In genomic region chr1:82726482-82726881, GRCm38 (mm10) we compare ENCODE assay signal across 25 mouse cellular contexts. TPM values are rescaled to one million over a fixed set of nuclear protein-coding genes. Genes with fewer than 3 reads are reported as not detected.
DNase-seq lines count a peak whose midpoint lies in the region; ATAC-seq and TF ChIP-seq lines count a peak whose summit lies in the region.
"Had no signal": no experiment of that assay in that cellular context is flagged by ENCODE, and none has a peak within 500 bp of the region (broad histone marks: within the 10 kb centered on the region; RNA-seq: fewer than 3 reads in every experiment).

No protein-coding gene starts in this region.

- no peak for DNase-seq in forebrain, postnatal 0 days
- no peak for DNase-seq in lung, embryonic 14.5 days
- DNase-seq in lung, postnatal 10 days: no peak
- peak; percentile 56 for DNase-seq in c-Kit-positive CD71-positive TER-119-positive erythroid progenitor cells, embryonic 14.5 days (ENCODE audit: low spot score)
- DNase-seq in thymus, adult 2 months: no peak
- DNase-seq: adrenal gland, postnatal 14 days; cerebellum, adult 8-10 months; gastrocnemius, postnatal 14 days; heart, adult 2 months; kidney, adult 9 months; layer of hippocampus, postnatal 36 days; right cerebral cortex, postnatal 4 days had no signal

- no peak for ATAC-seq in forebrain, postnatal 0 days
- no peak for ATAC-seq in forebrain, embryonic 13.5 days
- ATAC-seq in lung, embryonic 14.5 days (ENCODE audit: insufficient read depth): no peak
- no peak for ATAC-seq in liver, embryonic 16.5 days (ENCODE audit: low read depth)
- no peak for ATAC-seq in cerebellum, adult (ENCODE audit: insufficient number of reproducible peaks, low FRiP score, low TSS enrichment)

- no peaks in the 10 kb centered on the region for H3K9me3 ChIP-seq in forebrain, postnatal 0 days (ENCODE audit: low read length)
- no peaks in the 10 kb centered on the region for H3K9me3 ChIP-seq in forebrain, embryonic 13.5 days (replicated peaks)
- no peaks in the 10 kb centered on the region for H3K9me3 ChIP-seq in lung, embryonic 14.5 days (ENCODE audit: low read depth, low read length)
- no peaks in the 10 kb centered on the region for H3K9me3 ChIP-seq in liver, embryonic 16.5 days (replicated peaks; ENCODE audit: control insufficient read depth, low read length)

- peaks cover 11% of the 10 kb centered on the region for H3K4me1 ChIP-seq in forebrain, postnatal 0 days (ENCODE audit: insufficient read depth)
- peaks cover 12% of the 10 kb centered on the region for H3K4me1 ChIP-seq in forebrain, embryonic 13.5 days
- H3K4me1 ChIP-seq in lung, embryonic 14.5 days (ENCODE audit: insufficient read depth): peaks cover 10% of the 10 kb centered on the region; the same call in 1 of the 2 replicates
- peaks cover 6% of the 10 kb centered on the region for H3K4me1 ChIP-seq in liver, embryonic 16.5 days (ENCODE audit: control insufficient read depth, low read depth, low read length)
- peaks cover 7% of the 10 kb centered on the region for H3K4me1 ChIP-seq in thymus, adult 2 months (replicated peaks; ENCODE audit: control insufficient read depth, insufficient read depth, low read length)

- no peak overlapping the region for H3K9ac ChIP-seq in forebrain, postnatal 0 days
- H3K9ac ChIP-seq in forebrain, embryonic 13.5 days: no peak overlapping the region
- no peak overlapping the region for H3K9ac ChIP-seq in lung, embryonic 14.5 days
- H3K9ac ChIP-seq in liver, embryonic 16.5 days (ENCODE audit: low read depth, low read length): peak overlapping the region; percentile 84

- H3K36me3 ChIP-seq in forebrain, postnatal 0 days (ENCODE audit: insufficient read depth): peaks cover 22% of the 10 kb centered on the region
- H3K36me3 ChIP-seq in forebrain, embryonic 13.5 days (ENCODE audit: poor library complexity, severe bottlenecking): peaks cover 30% of the 10 kb centered on the region
- peaks cover 36% of the 10 kb centered on the region for H3K36me3 ChIP-seq in lung, embryonic 14.5 days (ENCODE audit: insufficient read depth)
- H3K36me3 ChIP-seq in liver, embryonic 16.5 days (ENCODE audit: control insufficient read depth, insufficient read depth): peaks cover 34% of the 10 kb centered on the region
- H3K36me3 ChIP-seq in thymus, adult 2 months (ENCODE audit: control insufficient read depth, insufficient read depth, low read length): peaks cover 23% of the 10 kb centered on the region

- 91% methylated on average over 5 of the region's 5 CpGs for WGBS in forebrain, postnatal 0 days
- WGBS in forebrain, embryonic 13.5 days: 95% methylated on average over 5 of the region's 5 CpGs
- 91% methylated on average over 5 of the region's 5 CpGs for WGBS in lung, embryonic 14.5 days
- 34% methylated on average over 5 of the region's 5 CpGs for WGBS in liver, embryonic 16.5 days (ENCODE audit: insufficient replicate concordance)
- WGBS in thymus, adult 2 months: 96% methylated on average over 5 of the region's 5 CpGs

- H3K27ac ChIP-seq in forebrain, postnatal 0 days (ENCODE audit: low read depth, low read length): no peak overlapping the region
- H3K27ac ChIP-seq in forebrain, embryonic 13.5 days: no peak overlapping the region
- H3K27ac ChIP-seq in lung, embryonic 14.5 days (ENCODE audit: low read depth): no peak overlapping the region
- peak overlapping the region; percentile 88 for H3K27ac ChIP-seq in liver, embryonic 16.5 days (ENCODE audit: low read length)
- no peak overlapping the region for H3K27ac ChIP-seq in thymus, adult 2 months (ENCODE audit: control insufficient read depth, insufficient read depth, low read length)
- H3K27ac ChIP-seq: heart, adult 2 months had no signal

- no peak for TF ChIP-seq CTCF in forebrain, postnatal 0 days (IDR thresholded peaks at IDR 0.05; ENCODE audit: low read depth)
- no peak for TF ChIP-seq CTCF in lung, embryonic 14.5 days (IDR thresholded peaks at IDR 0.05; ENCODE audit: low read depth)
- TF ChIP-seq CTCF in thymus, adult 2 months (IDR thresholded peaks at IDR 0.05; ENCODE audit: borderline replicate concordance, control insufficient read depth, extremely low read depth, insufficient read depth, low read length, poor library complexity): no peak

- peak overlapping the region; percentile 65; the same call in 1 of the 2 replicates for H3K4me2 ChIP-seq in forebrain, postnatal 0 days (ENCODE audit: low read depth)
- no peak overlapping the region for H3K4me2 ChIP-seq in forebrain, embryonic 13.5 days
- peak overlapping the region; percentile 93; the same call in 1 of the 2 replicates for H3K4me2 ChIP-seq in lung, embryonic 14.5 days
- H3K4me2 ChIP-seq in liver, embryonic 16.5 days (ENCODE audit: low read depth, low read length): peak overlapping the region; percentile 81

- TF ChIP-seq POLR2A in thymus, adult 2 months (IDR thresholded peaks at IDR 0.05; ENCODE audit: control insufficient read depth, extremely low read depth, insufficient read depth, low read length, poor library complexity): no peak

- H3K27me3 ChIP-seq in forebrain, postnatal 0 days (ENCODE audit: insufficient read depth, low read length): peaks cover 15% of the 10 kb centered on the region
- H3K27me3 ChIP-seq in forebrain, embryonic 13.5 days: peaks cover 13% of the 10 kb centered on the region
- peaks cover 8% of the 10 kb centered on the region; the same call in 1 of the 2 replicates for H3K27me3 ChIP-seq in lung, embryonic 14.5 days (ENCODE audit: insufficient read depth, low read length)
- no peaks in the 10 kb centered on the region for H3K27me3 ChIP-seq in liver, embryonic 16.5 days (ENCODE audit: control insufficient read depth, insufficient read depth, low read depth, low read length)
- no peaks in the 10 kb centered on the region for H3K27me3 ChIP-seq in thymus, adult 2 months (ENCODE audit: control insufficient read depth, insufficient read depth, low read length)

- no peak overlapping the region for H3K4me3 ChIP-seq in forebrain, postnatal 0 days (ENCODE audit: low read depth, low read length)
- no peak overlapping the region for H3K4me3 ChIP-seq in forebrain, embryonic 13.5 days
- H3K4me3 ChIP-seq in lung, embryonic 14.5 days (ENCODE audit: low read depth, low read length): no peak overlapping the region; the same call in 1 of the 2 replicates
- peak overlapping the region; percentile 77 for H3K4me3 ChIP-seq in liver, embryonic 16.5 days (ENCODE audit: low read depth, low read length)
- no peak overlapping the region for H3K4me3 ChIP-seq in thymus, adult 2 months (ENCODE audit: control insufficient read depth, insufficient read depth, low read length)

RNA-seq across cellular contexts. Expression of gene Mff, which starts 1.8 kb away (rescaled TPM):
- 649 and 724 TPM in 2 replicates for total RNA-seq in forebrain, postnatal 0 days (2014; rRNA removed)
- 456 and 481 TPM in 2 replicates for polyA plus RNA-seq in forebrain, postnatal 0 days (2015; fragmentation: Nextera tagmentation; extraction: Ambion mirVana)
- polyA plus RNA-seq in forebrain, embryonic 13.5 days (2015; fragmentation: Nextera tagmentation; extraction: Ambion mirVana): 336 and 349 TPM in 2 replicates
- 214 and 224 TPM in 2 replicates for polyA plus RNA-seq in lung, embryonic 14.5 days (2014; fragmentation: Nextera tagmentation; extraction: Ambion mirVana)
- 156 and 164 TPM in 2 replicates for polyA plus RNA-seq in liver, embryonic 16.5 days (2015; fragmentation: Nextera tagmentation; extraction: Ambion mirVana)
- polyA plus RNA-seq in thymus, adult 2 months (2012; rRNA removed): 51.4 and 56.5 TPM in 2 replicates

RNA-seq across cellular contexts. Expression of gene Tm4sf20, which starts 41.8 kb away (rescaled TPM):
- total RNA-seq in forebrain, postnatal 0 days (2014; rRNA removed): not detected in 2 replicates
- not detected in 2 replicates for polyA plus RNA-seq in forebrain, postnatal 0 days (2015; fragmentation: Nextera tagmentation; extraction: Ambion mirVana)
- polyA plus RNA-seq in forebrain, embryonic 13.5 days (2015; fragmentation: Nextera tagmentation; extraction: Ambion mirVana): 0.20 and 0.36 TPM in 2 replicates
- not detected in 2 replicates for polyA plus RNA-seq in lung, embryonic 14.5 days (2014; fragmentation: Nextera tagmentation; extraction: Ambion mirVana)
- 1.2 TPM in 1 of 2 replicates, not detected in the other for polyA plus RNA-seq in liver, embryonic 16.5 days (2015; fragmentation: Nextera tagmentation; extraction: Ambion mirVana)
- 0.24 and 0.32 TPM in 2 replicates for polyA plus RNA-seq in thymus, adult 2 months (2012; rRNA removed)
- total RNA-seq: adrenal gland, postnatal 14 days; common myeloid progenitor, adult 5-6 weeks; gastrocnemius, postnatal 14 days; heart, adult 2 months; hematopoietic stem cell, adult 5-6 weeks; layer of hippocampus, adult 18-20 months; layer of hippocampus, postnatal 36 days; left cerebral cortex, postnatal 36 days; monocyte, adult 5-6 weeks had no signal
- polyA plus RNA-seq: embryonic facial prominence, embryonic 11.5 days; heart, adult 2 months; lung, embryonic 16.5 days; neural tube, embryonic 14.5 days; testis, adult 2 months had no signal

RNA-seq across cellular contexts. Expression of gene Gm47791, which starts 44.6 kb away (rescaled TPM):
- total RNA-seq in forebrain, postnatal 0 days (2014; rRNA removed): not detected in 2 replicates
- not detected in 2 replicates for polyA plus RNA-seq in forebrain, postnatal 0 days (2015; fragmentation: Nextera tagmentation; extraction: Ambion mirVana)
- polyA plus RNA-seq in forebrain, embryonic 13.5 days (2015; fragmentation: Nextera tagmentation; extraction: Ambion mirVana): not detected in 2 replicates
- not detected in 2 replicates for polyA plus RNA-seq in lung, embryonic 14.5 days (2014; fragmentation: Nextera tagmentation; extraction: Ambion mirVana)
- polyA plus RNA-seq in liver, embryonic 16.5 days (2015; fragmentation: Nextera tagmentation; extraction: Ambion mirVana): not detected in 2 replicates
- not detected in 2 replicates for polyA plus RNA-seq in thymus, adult 2 months (2012; rRNA removed)
- total RNA-seq: adrenal gland, postnatal 14 days; common myeloid progenitor, adult 5-6 weeks; gastrocnemius, postnatal 14 days; heart, adult 2 months; hematopoietic stem cell, adult 5-6 weeks; layer of hippocampus, adult 18-20 months; layer of hippocampus, postnatal 36 days; left cerebral cortex, postnatal 36 days; monocyte, adult 5-6 weeks had no signal
- polyA plus RNA-seq: embryonic facial prominence, embryonic 11.5 days; heart, adult 2 months; lung, embryonic 16.5 days; neural tube, embryonic 14.5 days; testis, adult 2 months; urinary bladder, adult 2 months had no signal
